Mouse (Mus musculus) G1E (cell line): Measurements from ENCODE around the gene Acot1.

Experiments used
- CTCF ChIP-seq: IDR thresholded peaks from 2 replicates; pipeline ENCODE4 v1.5.1; 2012; ENCODE audit warnings: low read depth, low read length, inconsistent platforms, mixed read lengths
- GATA1 ChIP-seq: IDR thresholded peaks from 2 replicates; pipeline ENCODE4 v1.6.1; 2012; ENCODE audit warnings: borderline replicate concordance, low read length, inconsistent platforms, mixed read lengths
- POLR2AphosphoS5 ChIP-seq: IDR thresholded peaks from 2 replicates; pipeline ENCODE4 v1.6.1; 2012; ENCODE audit warnings: low read depth, low read length, inconsistent platforms; ENCODE audit not compliant: insufficient replicate concordance
- TAL1 ChIP-seq: conservative IDR thresholded peaks from 2 replicates; pipeline ENCODE4 v1.6.1; 2012; ENCODE audit warnings: low read depth, low read length, inconsistent platforms, mixed read lengths

DNA sequence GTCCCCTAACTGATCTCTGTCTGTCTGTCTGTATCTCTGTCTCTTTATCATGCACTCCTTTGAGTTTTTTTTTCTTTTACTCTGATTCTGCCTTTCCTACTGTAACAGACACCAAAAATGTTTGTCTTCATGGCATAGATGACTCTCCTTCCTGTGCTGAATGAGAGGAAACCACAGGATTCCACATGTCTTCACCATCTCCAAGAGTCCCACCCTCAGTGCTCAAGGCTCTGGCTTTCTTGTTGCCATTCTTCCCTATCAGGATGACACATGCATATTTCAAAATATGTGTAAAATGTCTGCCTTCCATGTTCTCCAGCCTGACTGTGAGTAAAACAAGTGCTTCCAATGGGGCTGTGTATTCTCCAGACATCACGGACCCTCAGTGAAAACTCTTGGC lies 37.6 kb downstream of the Acot1 start:
- no peak for TF ChIP-seq CTCF
- TF ChIP-seq GATA1 = no peak
- TF ChIP-seq TAL1 = no peak
- TF ChIP-seq POLR2AphosphoS5 = no peak
